Mouse (Mus musculus): ENCODE data around the gene Mical1. TPM values are rescaled to one million over a fixed set of nuclear protein-coding genes. Genes with fewer than 3 reads are reported as not detected.

The Mical1 gene
- total and polyA plus RNA-seq, 3 experiments, result 1.3 to 15.7 TPM; not detected in 1

DNA sequence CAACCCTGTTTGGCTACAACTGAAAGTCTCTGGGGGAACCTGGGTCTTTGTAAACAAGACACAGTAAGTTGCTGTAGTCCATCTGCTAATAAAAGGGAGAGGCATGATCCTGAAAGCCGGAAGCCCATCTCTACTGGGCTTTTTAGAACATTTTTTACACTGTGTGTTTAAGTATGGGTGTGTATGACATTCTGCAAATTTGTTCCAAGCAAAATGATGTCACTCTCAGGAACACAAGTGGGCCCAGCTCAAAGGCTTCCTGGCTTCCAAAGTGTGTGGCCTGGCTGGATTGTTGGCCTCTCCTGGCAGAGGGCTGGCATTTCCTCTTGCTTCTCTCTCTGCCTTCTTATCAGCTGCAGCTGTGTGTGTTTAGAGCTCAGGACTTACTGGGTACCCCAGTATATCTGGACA, 1.1 kb upstream of the Mical1 start (continued):
- TF ChIP-seq UBTF (IDR thresholded peaks at IDR 0.05; ENCODE audit: borderline replicate concordance, insufficient read depth, low read depth, low read length) (no peak), NRF1 (IDR thresholded peaks at IDR 0.05; ENCODE audit: insufficient read depth, low read depth, low read length, poor library complexity, severe bottlenecking) (no peak), RAD21 (IDR thresholded peaks at IDR 0.05; ENCODE audit: low read depth, low read length) (no peak), POLR2A (IDR thresholded peaks at IDR 0.05; ENCODE audit: control insufficient read depth in 1 of 2, insufficient read depth in 1 of 2, low read depth in 1 of 2, low read length in 2 of 2, poor library complexity in 1 of 2) (no peak), TBP (IDR thresholded peaks at IDR 0.05; ENCODE audit: low read depth, low read length) (no peak), ZMIZ1 (IDR thresholded peaks at IDR 0.05; ENCODE audit: low read depth, low read length) (no peak), E2F4 (IDR thresholded peaks at IDR 0.05; ENCODE audit: borderline replicate concordance, low read depth, low read length) (no peak)

DNA sequence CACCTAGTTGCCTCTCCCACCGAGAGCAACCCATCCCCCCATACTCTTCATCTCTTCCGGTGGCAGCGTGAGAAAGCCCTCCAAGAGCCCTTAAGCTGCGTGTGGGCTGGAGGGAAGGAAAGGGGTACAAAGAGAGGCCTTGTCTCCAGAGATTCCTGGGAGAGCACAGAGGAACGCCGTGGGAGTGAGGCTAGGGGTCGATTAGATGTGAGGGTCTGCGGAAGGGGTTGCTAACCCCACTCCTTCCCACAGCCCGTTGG, 834 bp downstream of the Mical1 start:
- Histone ChIP-seq H3K4me1 (ENCODE audit: control insufficient read depth in 1 of 2, insufficient read depth in 2 of 2, low read length in 2 of 2) (peaks cover 17 to 41% of the 10 kb centered on the region in 2 experiments), H3K9ac (ENCODE audit: control insufficient read depth, low read depth, low read length, poor library complexity, severe bottlenecking) (peak overlapping the region; percentile 67)

DNA sequence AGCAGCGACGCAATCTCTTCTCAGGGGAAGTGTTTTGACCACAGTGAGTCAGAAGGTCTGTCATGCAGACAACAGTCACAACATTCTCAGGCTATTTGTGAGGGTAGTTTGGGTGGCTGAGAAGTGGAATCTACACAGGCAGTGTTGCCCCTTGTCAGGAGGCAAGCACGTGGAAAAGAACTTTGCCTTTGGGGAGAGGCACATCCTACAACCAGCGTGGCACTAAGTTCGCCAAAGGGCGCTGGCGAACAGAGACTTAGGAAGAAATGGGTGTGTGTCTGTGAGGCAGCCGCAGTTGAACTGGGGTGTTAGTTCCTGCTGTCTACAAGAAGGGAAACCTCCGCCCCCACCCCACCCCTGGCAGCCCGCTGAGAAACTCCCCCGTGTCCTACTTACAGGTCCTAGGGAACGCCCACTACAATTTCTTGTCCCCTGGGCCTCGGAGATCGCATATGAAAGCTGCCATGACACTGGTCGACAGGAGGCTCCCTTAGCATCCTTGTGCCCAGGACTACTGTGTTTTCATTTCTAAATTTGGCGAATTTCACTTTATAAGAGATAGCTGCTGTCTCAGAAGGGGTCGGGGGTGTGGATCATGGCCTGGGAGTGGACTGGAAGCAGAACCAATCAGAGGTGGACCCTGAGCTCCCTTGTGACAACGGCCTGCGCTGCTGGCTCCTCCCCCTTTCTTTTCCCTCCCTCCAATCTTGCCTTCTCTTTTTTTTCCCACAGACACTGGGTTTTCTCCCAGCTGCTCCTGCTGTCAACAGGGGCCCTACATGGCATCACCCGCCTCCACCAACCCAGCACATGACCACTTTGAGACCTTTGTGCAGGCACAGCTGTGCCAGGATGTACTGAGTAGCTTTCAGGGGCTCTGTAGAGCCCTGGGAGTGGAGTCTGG, 1.4 kb downstream of the Mical1 start:
- H3K4me3 ChIP-seq (ENCODE audit: control insufficient read depth in 1 of 2, insufficient read depth in 1 of 2, low read depth in 2 of 2, low read length in 2 of 2), result peak overlapping the region; percentile 38 to 63
- no peaks in the 10 kb centered on the region for H3K9me3 ChIP-seq (replicated peaks; ENCODE audit: insufficient read depth, low read length)
- DNase-seq (ENCODE audit: low read depth, low spot score), result peak; percentile 77
- no peaks in the 10 kb centered on the region for H3K27me3 ChIP-seq (ENCODE audit: control insufficient read depth in 1 of 2, insufficient read depth in 2 of 2, low read length in 2 of 2)
- peaks cover 13 to 35% of the 10 kb centered on the region in 2 experiments for H3K4me1 ChIP-seq (ENCODE audit: control insufficient read depth in 1 of 2, insufficient read depth in 2 of 2, low read length in 2 of 2)
- H3K27ac ChIP-seq (ENCODE audit: control insufficient read depth, low read depth, low read length), result peak overlapping the region; percentile 67
- peaks cover 0 to 25% of the 10 kb centered on the region in 2 experiments; a peak in 2 of 4 replicates for H3K36me3 ChIP-seq (ENCODE audit: control insufficient read depth in 1 of 2, insufficient read depth in 2 of 2, low read length in 2 of 2)
- no peaks in the 10 kb centered on the region for H3K79me2 ChIP-seq (ENCODE audit: control insufficient read depth, insufficient read depth, low read length, poor library complexity)
- peak overlapping the region; percentile 67 for H3K9ac ChIP-seq (ENCODE audit: control insufficient read depth, low read depth, low read length, poor library complexity, severe bottlenecking)
- TF ChIP-seq RCOR1 (IDR thresholded peaks at IDR 0.05; ENCODE audit: low read depth, low read length) (0 out of 2 replicates have a peak, but pooled peaks have one; percentile 19), TBP (IDR thresholded peaks at IDR 0.05; ENCODE audit: low read depth, low read length) (no peak), BHLHE40 (IDR thresholded peaks at IDR 0.05; ENCODE audit: borderline replicate concordance, low read depth, low read length) (no peak), MAFK (IDR thresholded peaks at IDR 0.05; ENCODE audit: borderline replicate concordance, low read depth, low read length) (no peak), GATA1 (IDR thresholded peaks at IDR 0.05; ENCODE audit: low read depth, low read length) (no peak), MAX (IDR thresholded peaks at IDR 0.05; ENCODE audit: low read length) (0 out of 2 replicates have a peak, but pooled peaks have one; percentile 39), ZNF384 (IDR thresholded peaks at IDR 0.05; ENCODE audit: low read depth, low read length) (no peak), CHD1 (IDR thresholded peaks at IDR 0.05; ENCODE audit: low read depth, low read length) (no peak), NRF1 (IDR thresholded peaks at IDR 0.05; ENCODE audit: insufficient read depth, low read depth, low read length, poor library complexity, severe bottlenecking) (no peak), EP300 (IDR thresholded peaks at IDR 0.05; ENCODE audit: low read depth in 1 of 2, low read length in 2 of 2) (peak in 1 of 2 experiments; percentile 33; a peak in 2 of 4 replicates), USF2 (IDR thresholded peaks at IDR 0.05; ENCODE audit: borderline replicate concordance in 1 of 2, insufficient read depth in 1 of 2, low read depth in 1 of 2, low read length in 2 of 2) (no peak), MAZ (IDR thresholded peaks at IDR 0.05; ENCODE audit: low read depth, low read length) (no peak; the same call in 1 of the 2 replicates), TAL1 (IDR thresholded peaks at IDR 0.05; ENCODE audit: low read length) (no peak), POLR2A (IDR thresholded peaks at IDR 0.05; ENCODE audit: control insufficient read depth in 1 of 2, insufficient read depth in 1 of 2, low read depth in 1 of 2, low read length in 2 of 2, poor library complexity in 1 of 2) (no peak), KAT2A (conservative IDR thresholded peaks at IDR 0.05; ENCODE audit: low read depth, low read length) (no peak), POLR2AphosphoS5 (IDR thresholded peaks at IDR 0.05; ENCODE audit: borderline replicate concordance, low read depth, low read length) (no peak), SMC3 (IDR thresholded peaks at IDR 0.05; ENCODE audit: low read depth, low read length) (no peak), POLR2AphosphoS2 (IDR thresholded peaks at IDR 0.05; ENCODE audit: low read length) (no peak), HCFC1 (IDR thresholded peaks at IDR 0.05; ENCODE audit: low read depth, low read length) (no peak), NELFE (IDR thresholded peaks at IDR 0.05; ENCODE audit: low read depth, low read length) (no peak)

More for the DNA sequence above, 834 bp downstream of the Mical1 start:
- peaks cover 0 to 30% of the 10 kb centered on the region in 2 experiments; a peak in 2 of 4 replicates for H3K36me3 ChIP-seq (ENCODE audit: control insufficient read depth in 1 of 2, insufficient read depth in 2 of 2, low read length in 2 of 2)
- no peaks in the 10 kb centered on the region for H3K79me2 ChIP-seq (ENCODE audit: control insufficient read depth, insufficient read depth, low read length, poor library complexity)
- TF ChIP-seq GABPA (IDR thresholded peaks at IDR 0.05; ENCODE audit: low read depth, low read length) (no peak), POLR2AphosphoS5 (IDR thresholded peaks at IDR 0.05; ENCODE audit: borderline replicate concordance, low read depth, low read length) (no peak), MAX (IDR thresholded peaks at IDR 0.05; ENCODE audit: low read length) (no peak), MAZ (IDR thresholded peaks at IDR 0.05; ENCODE audit: low read depth, low read length) (no peak), POLR2A (IDR thresholded peaks at IDR 0.05; ENCODE audit: control insufficient read depth in 1 of 2, insufficient read depth in 1 of 2, low read depth in 1 of 2, low read length in 2 of 2, poor library complexity in 1 of 2) (no peak), GATA1 (IDR thresholded peaks at IDR 0.05; ENCODE audit: low read depth, low read length) (no peak)
- peak overlapping the region; percentile 38 to 63 for H3K4me3 ChIP-seq (ENCODE audit: control insufficient read depth in 1 of 2, insufficient read depth in 1 of 2, low read depth in 2 of 2, low read length in 2 of 2)
- peak overlapping the region; percentile 67 for H3K27ac ChIP-seq (ENCODE audit: control insufficient read depth, low read depth, low read length)
- no peaks in the 10 kb centered on the region for H3K27me3 ChIP-seq (ENCODE audit: control insufficient read depth in 1 of 2, insufficient read depth in 2 of 2, low read length in 2 of 2)
- H3K9me3 ChIP-seq (replicated peaks; ENCODE audit: insufficient read depth, low read length), result no peaks in the 10 kb centered on the region
- no peak for DNase-seq (ENCODE audit: low read depth, low spot score)
